Mouse (Mus musculus): Measurements from ENCODE around the gene Esrrb. TPM values are rescaled to one million over a fixed set of nuclear protein-coding genes. Genes with fewer than 3 reads are reported as not detected.
A peak's percentile ranks its signal among the peaks of the same experiment; 100 is the strongest.

Gene Esrrb
- polyA plus RNA-seq, 1 experiment from 2014 or later, result 1.9 TPM

GRCm38 (mm10) chr12:86492822-86493221 lies 131.9 kb downstream of the Esrrb start:
- Histone ChIP-seq H3K36me3 (ENCODE audit: control insufficient read depth, insufficient read depth, low read length) (no peaks in the 10 kb centered on the region), H3K4me1 (ENCODE audit: control insufficient read depth in 2 of 2, insufficient read depth in 2 of 2, low read length in 2 of 2) (peaks cover 14 to 21% of the 10 kb centered on the region in 2 experiments), H3K9ac (ENCODE audit: low read length) (peak overlapping the region; percentile 48; the same call in 1 of the 2 replicates), H3K4me2 (ENCODE audit: low read length) (peak overlapping the region; percentile 42), H3K4me3 (ENCODE audit: control insufficient read depth in 1 of 2, insufficient read depth in 1 of 2, low read depth in 1 of 2, low read length in 2 of 2) (no peak overlapping the region), H3K27ac (replicated peaks in 1 of 2; ENCODE audit: control insufficient read depth in 1 of 2, insufficient read depth in 1 of 2, low read depth in 2 of 2, low read length in 2 of 2) (peak overlapping the region in 1 of 2 experiments; percentile 21; a peak in 2 of 4 replicates), H3K27me3 (ENCODE audit: control insufficient read depth, insufficient read depth, low read length) (no peaks in the 10 kb centered on the region), H3K9me3 (ENCODE audit: control insufficient read depth, low read length) (0 out of 2 replicates have a peak, but pooled peaks cover 4% of the 10 kb centered on the region)
- 28% methylated on average over 9 of the region's 9 CpGs for WGBS
- ATAC-seq (ENCODE audit: insufficient number of reproducible peaks, insufficient read depth, low FRiP score, low read depth), result no peak

- no peak overlapping the region for H3K4me3 ChIP-seq (ENCODE audit: control insufficient read depth in 1 of 2, insufficient read depth in 1 of 2, low read depth in 1 of 2, low read length in 2 of 2)
- peaks cover 23 to 30% of the 10 kb centered on the region in 2 experiments for H3K4me1 ChIP-seq (ENCODE audit: control insufficient read depth in 2 of 2, insufficient read depth in 2 of 2, low read length in 2 of 2)
- ATAC-seq (ENCODE audit: insufficient number of reproducible peaks, insufficient read depth, low FRiP score, low read depth), result no peak
- no peak overlapping the region for H3K9ac ChIP-seq (ENCODE audit: low read length)
- H3K9me3 ChIP-seq (ENCODE audit: control insufficient read depth, low read length), result 0 out of 2 replicates have a peak, but pooled peaks cover 4% of the 10 kb centered on the region
- H3K36me3 ChIP-seq (ENCODE audit: control insufficient read depth, insufficient read depth, low read length), result no peaks in the 10 kb centered on the region
- no peak overlapping the region for H3K27ac ChIP-seq (replicated peaks in 1 of 2; ENCODE audit: control insufficient read depth in 1 of 2, insufficient read depth in 1 of 2, low read depth in 2 of 2, low read length in 2 of 2)
- over 99% methylated on average over 4 of the region's 4 CpGs for WGBS
- H3K4me2 ChIP-seq (ENCODE audit: low read length), result no peak overlapping the region
- no peaks in the 10 kb centered on the region for H3K27me3 ChIP-seq (ENCODE audit: control insufficient read depth, insufficient read depth, low read length)
Measured at GRCm38 (mm10) chr12:86497126-86497525, 136.2 kb downstream of the Esrrb start.

- Histone ChIP-seq H3K27ac (replicated peaks in 1 of 2; ENCODE audit: control insufficient read depth in 1 of 2, insufficient read depth in 1 of 2, low read depth in 2 of 2, low read length in 2 of 2) (peak overlapping the region; percentile 88 to 94), H3K27me3 (ENCODE audit: control insufficient read depth, insufficient read depth, low read length) (no peaks in the 10 kb centered on the region), H3K9ac (ENCODE audit: low read length) (peak overlapping the region; percentile 51; the same call in 1 of the 2 replicates), H3K4me3 (ENCODE audit: control insufficient read depth in 1 of 2, insufficient read depth in 1 of 2, low read depth in 1 of 2, low read length in 2 of 2) (no peak overlapping the region), H3K36me3 (ENCODE audit: control insufficient read depth, insufficient read depth, low read length) (no peaks in the 10 kb centered on the region), H3K4me2 (ENCODE audit: low read length) (peak overlapping the region; percentile 49), H3K4me1 (ENCODE audit: control insufficient read depth in 2 of 2, insufficient read depth in 2 of 2, low read length in 2 of 2) (peaks cover 16% of the 10 kb centered on the region in 2 experiments), H3K9me3 (ENCODE audit: control insufficient read depth, low read length) (0 out of 2 replicates have a peak, but pooled peaks cover 4% of the 10 kb centered on the region)
- peak; percentile 84 for ATAC-seq (ENCODE audit: insufficient number of reproducible peaks, insufficient read depth, low FRiP score, low read depth)
- WGBS, result 2% methylated on average over 6 of the region's 6 CpGs
Measured at GRCm38 (mm10) chr12:86498765-86499164, 137.8 kb downstream of the Esrrb start.

GRCm38 (mm10) chr12:86501728-86502127 lies 140.8 kb downstream of the Esrrb start:
- no peak for ATAC-seq (ENCODE audit: insufficient number of reproducible peaks, insufficient read depth, low FRiP score, low read depth)
- no peaks in the 10 kb centered on the region for H3K27me3 ChIP-seq (ENCODE audit: control insufficient read depth, insufficient read depth, low read length)
- H3K9me3 ChIP-seq (ENCODE audit: control insufficient read depth, low read length), result 0 out of 2 replicates have a peak, but pooled peaks cover 4% of the 10 kb centered on the region
- 52% methylated on average over 10 of the region's 10 CpGs for WGBS
- H3K27ac ChIP-seq (replicated peaks in 1 of 2; ENCODE audit: control insufficient read depth in 1 of 2, insufficient read depth in 1 of 2, low read depth in 2 of 2, low read length in 2 of 2), result no peak overlapping the region
- H3K9ac ChIP-seq (ENCODE audit: low read length), result no peak overlapping the region
- H3K4me2 ChIP-seq (ENCODE audit: low read length), result no peak overlapping the region
- H3K4me1 ChIP-seq (ENCODE audit: control insufficient read depth in 2 of 2, insufficient read depth in 2 of 2, low read length in 2 of 2), result peaks cover 16% of the 10 kb centered on the region in 2 experiments
- no peak overlapping the region for H3K4me3 ChIP-seq (ENCODE audit: control insufficient read depth in 1 of 2, insufficient read depth in 1 of 2, low read depth in 1 of 2, low read length in 2 of 2)
- H3K36me3 ChIP-seq (ENCODE audit: control insufficient read depth, insufficient read depth, low read length), result no peaks in the 10 kb centered on the region

- Histone ChIP-seq H3K4me2 (ENCODE audit: low read length) (no peak overlapping the region), H3K4me3 (ENCODE audit: control insufficient read depth in 1 of 2, insufficient read depth in 1 of 2, low read depth in 1 of 2, low read length in 2 of 2) (no peak overlapping the region), H3K27ac (replicated peaks in 1 of 2; ENCODE audit: control insufficient read depth in 1 of 2, insufficient read depth in 1 of 2, low read depth in 2 of 2, low read length in 2 of 2) (no peak overlapping the region), H3K27me3 (ENCODE audit: control insufficient read depth, insufficient read depth, low read length) (no peaks in the 10 kb centered on the region), H3K4me1 (ENCODE audit: control insufficient read depth in 2 of 2, insufficient read depth in 2 of 2, low read length in 2 of 2) (peaks cover 4 to 8% of the 10 kb centered on the region in 2 experiments), H3K9me3 (ENCODE audit: control insufficient read depth, low read length) (no peaks in the 10 kb centered on the region), H3K9ac (ENCODE audit: low read length) (no peak overlapping the region), H3K36me3 (ENCODE audit: control insufficient read depth, insufficient read depth, low read length) (no peaks in the 10 kb centered on the region)
- ATAC-seq (ENCODE audit: insufficient number of reproducible peaks, insufficient read depth, low FRiP score, low read depth), result no peak
- 79% methylated on average over 4 of the region's 4 CpGs for WGBS
Measured at GRCm38 (mm10) chr12:86503921-86504320, 143.0 kb downstream of the Esrrb start.

- H3K9ac ChIP-seq (ENCODE audit: low read length), result no peak overlapping the region
- H3K4me3 ChIP-seq (ENCODE audit: control insufficient read depth in 1 of 2, insufficient read depth in 1 of 2, low read depth in 1 of 2, low read length in 2 of 2), result no peak overlapping the region
- no peak for ATAC-seq (ENCODE audit: insufficient number of reproducible peaks, insufficient read depth, low FRiP score, low read depth)
- H3K36me3 ChIP-seq (ENCODE audit: control insufficient read depth, insufficient read depth, low read length), result no peaks in the 10 kb centered on the region
- H3K4me2 ChIP-seq (ENCODE audit: low read length), result no peak overlapping the region
- 88% methylated on average over 3 of the region's 3 CpGs for WGBS
- no peaks in the 10 kb centered on the region for H3K9me3 ChIP-seq (ENCODE audit: control insufficient read depth, low read length)
- no peak overlapping the region for H3K27ac ChIP-seq (replicated peaks in 1 of 2; ENCODE audit: control insufficient read depth in 1 of 2, insufficient read depth in 1 of 2, low read depth in 2 of 2, low read length in 2 of 2)
- peaks cover 1 to 6% of the 10 kb centered on the region in 2 experiments for H3K4me1 ChIP-seq (ENCODE audit: control insufficient read depth in 2 of 2, insufficient read depth in 2 of 2, low read length in 2 of 2)
- no peaks in the 10 kb centered on the region for H3K27me3 ChIP-seq (ENCODE audit: control insufficient read depth, insufficient read depth, low read length)
Measured at GRCm38 (mm10) chr12:86504321-86504720, 143.4 kb downstream of the Esrrb start.

GRCm38 (mm10) chr12:86507741-86508140 lies 146.8 kb downstream of the Esrrb start:
- 85% methylated on average over 10 of the region's 10 CpGs for WGBS

More at GRCm38 (mm10) chr12:86507741-86508140, 146.8 kb downstream of the Esrrb start:
- ATAC-seq (ENCODE audit: insufficient number of reproducible peaks, insufficient read depth, low FRiP score, low read depth), result no peak
- no peak overlapping the region for H3K4me2 ChIP-seq (ENCODE audit: low read length)
- no peaks in the 10 kb centered on the region for H3K36me3 ChIP-seq (ENCODE audit: control insufficient read depth, insufficient read depth, low read length)
- no peaks in the 10 kb centered on the region for H3K27me3 ChIP-seq (ENCODE audit: control insufficient read depth, insufficient read depth, low read length)
- H3K27ac ChIP-seq (replicated peaks in 1 of 2; ENCODE audit: control insufficient read depth in 1 of 2, insufficient read depth in 1 of 2, low read depth in 2 of 2, low read length in 2 of 2), result no peak overlapping the region
- H3K4me1 ChIP-seq (ENCODE audit: control insufficient read depth in 2 of 2, insufficient read depth in 2 of 2, low read length in 2 of 2), result peaks cover 5% of the 10 kb centered on the region in 2 experiments; a peak in 3 of 4 replicates
- no peaks in the 10 kb centered on the region for H3K9me3 ChIP-seq (ENCODE audit: control insufficient read depth, low read length)
- no peak overlapping the region for H3K4me3 ChIP-seq (ENCODE audit: control insufficient read depth in 1 of 2, insufficient read depth in 1 of 2, low read depth in 1 of 2, low read length in 2 of 2)
- no peak overlapping the region for H3K9ac ChIP-seq (ENCODE audit: low read length)

All from heart, embryonic 14.5 days (tissue).